Mouse (Mus musculus) C2C12 (cell line): Measurements from ENCODE around the gene Copa. TPM values are rescaled to one million over a fixed set of nuclear protein-coding genes. Genes with fewer than 3 reads are reported as not detected.
A peak's percentile ranks its signal among the peaks of the same experiment; 100 is the strongest.

Experiments
- H3K27me3 ChIP-seq: one replicate; pipeline ENCODE4 v1.6.1; 2011; ENCODE audit not compliant: control insufficient read depth, insufficient read depth, insufficient read length
- H3K36me3 ChIP-seq: one replicate; pipeline ENCODE4 v1.6.1; 2011; ENCODE audit not compliant: control insufficient read depth, insufficient read depth
- H3K4me3 ChIP-seq: one replicate; pipeline ENCODE4 v1.5.1; 2011; ENCODE audit warnings: mild to moderate bottlenecking, control low read depth; ENCODE audit not compliant: poor library complexity, insufficient read depth, severe bottlenecking
- H3K79me2 ChIP-seq: one replicate; pipeline ENCODE4 v1.6.1; 2011; ENCODE audit not compliant: control insufficient read depth, insufficient read depth
- H3K79me3 ChIP-seq: one replicate; pipeline ENCODE4 v1.6.1; 2011; ENCODE audit warnings: low read depth, control low read depth
- H3ac ChIP-seq: one replicate; pipeline ENCODE3; 2011; ENCODE audit warnings: low read depth; ENCODE audit not compliant: control insufficient read depth, insufficient read length
- CEBPB ChIP-seq: IDR thresholded peaks from one replicate; pipeline ENCODE4 v1.6.1; 2011; ENCODE audit warnings: low read depth, mild to moderate bottlenecking, control low read depth, moderate library complexity
- CTCF ChIP-seq: IDR thresholded peaks from one replicate; pipeline ENCODE4 v1.5.1; 2011; ENCODE audit not compliant: control insufficient read depth, insufficient read depth, insufficient read length
- FOSL1 ChIP-seq: IDR thresholded peaks from one replicate; pipeline ENCODE4 v1.8.0; 2011; ENCODE audit warnings: mild to moderate bottlenecking, low read length; ENCODE audit not compliant: poor library complexity, insufficient read depth, severe bottlenecking
- MAX ChIP-seq: IDR thresholded peaks from one replicate; pipeline ENCODE4 v1.6.1; 2011; ENCODE audit warnings: mild to moderate bottlenecking, control low read depth
- MYOD1 ChIP-seq: IDR thresholded peaks from one replicate; pipeline ENCODE4 v1.6.1; 2011; ENCODE audit warnings: low read depth; ENCODE audit not compliant: control insufficient read depth, insufficient read length
- MYOG ChIP-seq: IDR thresholded peaks from one replicate; pipeline ENCODE4 v1.6.1; 2011; ENCODE audit not compliant: control insufficient read depth, insufficient read length; ENCODE audit errors: extremely low read depth
- USF1 ChIP-seq: IDR thresholded peaks from one replicate; pipeline ENCODE4 v1.6.1; 2011; ENCODE audit warnings: low read depth, mild to moderate bottlenecking, control low read depth, moderate library complexity
- polyA plus RNA-seq: library from polyadenylated mRNA; unstranded; fragments of >200 nt; fragmentation: generic; extraction: Trizol; gene quantifications from one replicate; pipeline ENCODE4 v1.2.1, GENCODE M21; 2012; ENCODE audit warnings: missing spikeins

Copa gene
- polyA plus RNA-seq, 1 experiment, result 113 TPM

GRCm38 (mm10) chr1:172127487-172127886 is 45.2 kb downstream of the Copa start:
- Histone ChIP-seq H3K27me3 (no peaks in the 10 kb centered on the region), H3K79me3 (peaks cover 6% of the 10 kb centered on the region), H3K79me2 (peaks cover 13% of the 10 kb centered on the region), H3K36me3 (peaks cover 40% of the 10 kb centered on the region), H3K4me3 (peak overlapping the region; percentile 98), H3ac (peak overlapping the region; percentile 56)
- no peak for TF ChIP-seq CEBPB
- no peak for TF ChIP-seq USF1
- TF ChIP-seq MYOG, result no peak
- no peak for TF ChIP-seq MAX
- no peak for TF ChIP-seq CTCF

GRCm38 (mm10) chr1:172128563-172128962 is 46.2 kb downstream of the Copa start:
- H3ac ChIP-seq, result no peak overlapping the region
- no peaks in the 10 kb centered on the region for H3K27me3 ChIP-seq
- no peak for TF ChIP-seq MAX
- no peak overlapping the region for H3K4me3 ChIP-seq
- peaks cover 6% of the 10 kb centered on the region for H3K79me3 ChIP-seq
- peaks cover 36% of the 10 kb centered on the region for H3K36me3 ChIP-seq
- H3K79me2 ChIP-seq, result peaks cover 13% of the 10 kb centered on the region

GRCm38 (mm10) chr1:172129108-172129507 is 46.8 kb downstream of the Copa start:
- no peak for TF ChIP-seq FOSL1
- TF ChIP-seq CEBPB, result no peak
- no peak for TF ChIP-seq MYOD1
- no peak for TF ChIP-seq USF1
- TF ChIP-seq MYOG, result no peak
- TF ChIP-seq MAX, result no peak
- TF ChIP-seq CTCF, result no peak
- Histone ChIP-seq H3ac (no peak overlapping the region), H3K27me3 (no peaks in the 10 kb centered on the region), H3K4me3 (no peak overlapping the region), H3K79me3 (peaks cover 6% of the 10 kb centered on the region), H3K79me2 (peaks cover 13% of the 10 kb centered on the region), H3K36me3 (peaks cover 39% of the 10 kb centered on the region)

- H3K27me3 ChIP-seq, result no peaks in the 10 kb centered on the region
- peaks cover 46% of the 10 kb centered on the region for H3K36me3 ChIP-seq
- no peak for TF ChIP-seq FOSL1
- TF ChIP-seq MYOG, result no peak
- no peak for TF ChIP-seq USF1
- no peak for TF ChIP-seq MAX
- no peak for TF ChIP-seq CEBPB
- TF ChIP-seq MYOD1, result no peak
- no peak for TF ChIP-seq CTCF
- H3K4me3 ChIP-seq, result no peak overlapping the region
- H3ac ChIP-seq, result no peak overlapping the region
- peaks cover 6% of the 10 kb centered on the region for H3K79me3 ChIP-seq
- peaks cover 13% of the 10 kb centered on the region for H3K79me2 ChIP-seq
Observed at GRCm38 (mm10) chr1:172129780-172130179, 47.5 kb downstream of the Copa start.

GRCm38 (mm10) chr1:172132319-172132718 is 50.0 kb downstream of the Copa start:
- no peak overlapping the region for H3ac ChIP-seq
- peaks cover 57% of the 10 kb centered on the region for H3K36me3 ChIP-seq
- H3K4me3 ChIP-seq, result no peak overlapping the region
- TF ChIP-seq FOSL1 (no peak), CEBPB (no peak), MYOG (no peak), MAX (no peak), MYOD1 (no peak), USF1 (no peak), CTCF (no peak)
- peaks cover 6% of the 10 kb centered on the region for H3K79me2 ChIP-seq
- H3K79me3 ChIP-seq, result peaks cover 2% of the 10 kb centered on the region
- no peaks in the 10 kb centered on the region for H3K27me3 ChIP-seq

GRCm38 (mm10) chr1:172133535-172133934 is 51.2 kb downstream of the Copa start:
- Histone ChIP-seq H3K27me3 (no peaks in the 10 kb centered on the region), H3ac (no peak overlapping the region), H3K4me3 (no peak overlapping the region), H3K79me3 (no peaks in the 10 kb centered on the region), H3K36me3 (peaks cover 53% of the 10 kb centered on the region), H3K79me2 (no peaks in the 10 kb centered on the region)
- peak; percentile 45 for TF ChIP-seq MAX
- no peak for TF ChIP-seq MYOG
- peak; percentile 94 for TF ChIP-seq MYOD1
